Comparison of ENCODE assay signal across 15 mouse cellular contexts in the genomic region with DNA sequence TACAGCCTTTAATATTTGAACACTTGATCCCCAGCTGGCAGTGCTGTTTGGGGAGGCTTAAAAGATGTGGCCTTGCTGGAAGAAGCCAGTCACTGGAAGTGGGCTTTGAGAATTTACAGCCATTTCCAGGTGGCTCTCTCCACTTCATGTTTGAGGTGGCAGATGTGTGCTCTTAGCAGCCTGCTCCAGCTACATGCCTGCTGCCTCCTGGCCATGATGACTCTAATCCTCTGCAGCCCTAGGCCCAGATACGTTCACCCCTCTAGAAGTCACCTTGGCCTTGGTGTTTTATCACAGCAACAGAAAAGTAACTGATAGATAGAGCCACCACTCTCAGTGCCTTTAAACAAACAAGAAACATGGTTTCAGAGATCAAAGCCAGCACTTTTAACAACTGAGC. TPM values are rescaled to one million over a fixed set of nuclear protein-coding genes. Genes with fewer than 3 reads are reported as not detected.
DNase-seq lines count a peak whose midpoint lies in the region; ATAC-seq lines count a peak whose summit lies in the region.
"Had no signal": no experiment of that assay in that cellular context is flagged by ENCODE, and none has a peak within 500 bp of the region (broad histone marks: within the 10 kb centered on the region; RNA-seq: fewer than 3 reads in every experiment).

No protein-coding gene starts in this region.

- no peak overlapping the region for H3K27ac ChIP-seq in kidney, embryonic 14.5 days (ENCODE audit: low read depth, low read length)
- H3K27ac ChIP-seq: hindbrain, embryonic 15.5 days; kidney, embryonic 15.5 days had no signal

- 81% methylated on average over 1 of the region's 1 CpGs for WGBS in kidney, embryonic 14.5 days

- H3K4me3 ChIP-seq in kidney, embryonic 14.5 days (ENCODE audit: low read length): no peak overlapping the region
- H3K4me3 ChIP-seq: hindbrain, embryonic 15.5 days; kidney, embryonic 15.5 days had no signal

- peak; percentile 0 to 2 for DNase-seq in frontal cortex, postnatal 10 days (ENCODE audit: low spot score in 2 of 2)
- peak; percentile 2 for DNase-seq in layer of hippocampus, adult 11-12 months (ENCODE audit: low spot score)
- no peak for DNase-seq in layer of hippocampus, postnatal 14 days (ENCODE audit: low spot score in 2 of 2)
- peak; percentile 12 for DNase-seq in thymus, postnatal 4 days
- DNase-seq in thymus, postnatal 25 days: no peak
- DNase-seq: embryo, embryonic 11 days; liver; lung, embryonic 14.5 days; right cerebral cortex, postnatal 4 days had no signal

- no peaks in the 10 kb centered on the region for H3K9me3 ChIP-seq in kidney, embryonic 14.5 days (ENCODE audit: control insufficient read depth, low read length)
- H3K9me3 ChIP-seq: hindbrain, embryonic 15.5 days; kidney, embryonic 15.5 days had no signal

- H3K4me1 ChIP-seq in kidney, embryonic 14.5 days (ENCODE audit: control insufficient read depth, insufficient read depth, low read length): peaks cover 30% of the 10 kb centered on the region

- no peak overlapping the region for H3K9ac ChIP-seq in kidney, embryonic 14.5 days (ENCODE audit: low read depth, low read length)
- H3K9ac ChIP-seq: hindbrain, embryonic 15.5 days; kidney, embryonic 15.5 days; lung, embryonic 14.5 days had no signal

- H3K27me3 ChIP-seq in kidney, embryonic 14.5 days (ENCODE audit: control insufficient read depth, insufficient read depth, low read length): no peaks in the 10 kb centered on the region
- H3K27me3 ChIP-seq: hindbrain, embryonic 15.5 days; kidney, embryonic 15.5 days had no signal

- peaks cover 29% of the 10 kb centered on the region for H3K36me3 ChIP-seq in kidney, embryonic 14.5 days (ENCODE audit: control insufficient read depth, insufficient read depth, low read length)

- ATAC-seq in frontal cortex, adult (ENCODE audit: low TSS enrichment): no peak
- no peak for ATAC-seq in monocyte, adult 5-6 weeks (replicated peaks; ENCODE audit: insufficient number of reproducible peaks, low FRiP score, low TSS enrichment, poor library complexity, severe bottlenecking)
- ATAC-seq in kidney, embryonic 14.5 days (ENCODE audit: low FRiP score, low TSS enrichment): no peak
- ATAC-seq: forebrain, embryonic 16.5 days had no signal

- H3K4me2 ChIP-seq in kidney, embryonic 14.5 days (replicated peaks; ENCODE audit: low read depth, low read length): no peak overlapping the region
- H3K4me2 ChIP-seq: hindbrain, embryonic 15.5 days; kidney, embryonic 15.5 days; lung, embryonic 14.5 days had no signal

RNA-seq across cellular contexts. Expression of a gene that starts 46.3 kb away (rescaled TPM):
- total RNA-seq in layer of hippocampus, postnatal 14 days (2021): 10 to 100 TPM; 58.8 to 60.5 TPM
- total RNA-seq in monocyte, adult 5-6 weeks (2017): 107 to 198 TPM (median 140 TPM) in 3 replicates
- 12.2 and 13.1 TPM in 2 replicates for polyA plus RNA-seq in kidney, embryonic 14.5 days (2014; fragmentation: Nextera tagmentation; extraction: Ambion mirVana)

Comparison
In these comparisons a context has a peak if more than half of its experiments do, and no peak if none do; other contexts are left out.
1. DNase-seq: peak in frontal cortex, postnatal 10 days (2 of 2), layer of hippocampus, adult 11-12 months (single experiment) and thymus, postnatal 4 days (single experiment); none in layer of hippocampus, postnatal 14 days (0 of 2) and thymus, postnatal 25 days (single experiment).